Mouse (Mus musculus) stomach, postnatal 0 days (tissue): ENCODE measurements around the gene Cd300c. TPM values are rescaled to one million over a fixed set of nuclear protein-coding genes. Genes with fewer than 3 reads are reported as not detected.
"Not testable (repeated sequence)": the region's sequence is repeated elsewhere in the genome, so short reads cannot be mapped to it uniquely, and the experiment has no call there.

Source experiments
- ATAC-seq: fragments of 200-750 bp; cut with Nextera tagmentation; 2 replicates; pipeline ENCODE4 v1.8.0; 2017; ENCODE audit not compliant: low FRiP score, low TSS enrichment
- DNase-seq: peaks from one replicate; pipeline ENCODE4 v3.0.0-alpha.2; 2016; ENCODE audit warnings: low spot score
- H3K27ac ChIP-seq: fragments of 300-500 bp; sonication (generic); replicated peaks from 2 replicates; pipeline ENCODE4 v1.5.1; 2014; ENCODE audit warnings: mild to moderate bottlenecking, control low read depth
- H3K27me3 ChIP-seq: fragments of 300-500 bp; sonication (generic); 2 replicates; pipeline ENCODE4 v1.6.1; 2014; ENCODE audit warnings: low read length; ENCODE audit not compliant: control insufficient read depth, insufficient read depth
- H3K36me3 ChIP-seq: fragments of 300-500 bp; sonication (generic); 2 replicates; pipeline ENCODE4 v1.6.1; 2014; ENCODE audit warnings: low read length, mixed read lengths; ENCODE audit not compliant: control insufficient read depth, insufficient read depth
- H3K4me1 ChIP-seq: fragments of 300-500 bp; sonication (generic); replicated peaks from 2 replicates; pipeline ENCODE4 v1.6.1; 2014; ENCODE audit warnings: antibody characterized with exemption; ENCODE audit not compliant: control insufficient read depth, insufficient read depth
- H3K4me2 ChIP-seq: fragments of 300-500 bp; sonication (generic); replicated peaks from 2 replicates; pipeline ENCODE4 v1.6.1; 2014; ENCODE audit warnings: low read depth, mild to moderate bottlenecking, control low read depth, moderate library complexity
- H3K4me3 ChIP-seq: fragments of 300-500 bp; sonication (generic); 2 replicates; pipeline ENCODE4 v1.5.1; 2014; ENCODE audit warnings: low read depth, low read length, control low read depth
- H3K9ac ChIP-seq: fragments of 300-500 bp; sonication (generic); 2 replicates; pipeline ENCODE4 v1.6.1; 2014; ENCODE audit warnings: mild to moderate bottlenecking, low read length, control low read depth, mixed read lengths
- H3K9me3 ChIP-seq: fragments of 300-500 bp; sonication (generic); 2 replicates; pipeline ENCODE4 v1.6.1; 2016; ENCODE audit warnings: low read length; ENCODE audit not compliant: control insufficient read depth
- CTCF ChIP-seq: IDR thresholded peaks from 2 replicates; pipeline ENCODE4 v1.5.1; 2016; ENCODE audit warnings: antibody characterized with exemption, low read depth, mild to moderate bottlenecking, moderate library complexity
- EP300 ChIP-seq: optimal IDR thresholded peaks from 2 replicates; pipeline ENCODE3; 2016; ENCODE audit warnings: antibody characterized with exemption
- WGBS: fragments of 180-500 bp; shearing (Covaris S2); extraction: QIAGEN DNeasy Blood & Tissue Kit; methylation state at CpG from one replicate; pipeline ENCODE4 v1.1.7; 2014; 5-methylcytosine and 5-hydroxymethylcytosine counted together
- polyA plus RNA-seq: library from polyadenylated mRNA; unstranded; fragments of >200 nt; fragmentation: Nextera tagmentation; extraction: Ambion mirVana; gene quantifications from 2 replicates; pipeline ENCODE4 v1.2.1, GENCODE M21; 2015

Cd300c gene
- polyA plus RNA-seq, 1 experiment from 2014 or later, result not detected

DNA sequence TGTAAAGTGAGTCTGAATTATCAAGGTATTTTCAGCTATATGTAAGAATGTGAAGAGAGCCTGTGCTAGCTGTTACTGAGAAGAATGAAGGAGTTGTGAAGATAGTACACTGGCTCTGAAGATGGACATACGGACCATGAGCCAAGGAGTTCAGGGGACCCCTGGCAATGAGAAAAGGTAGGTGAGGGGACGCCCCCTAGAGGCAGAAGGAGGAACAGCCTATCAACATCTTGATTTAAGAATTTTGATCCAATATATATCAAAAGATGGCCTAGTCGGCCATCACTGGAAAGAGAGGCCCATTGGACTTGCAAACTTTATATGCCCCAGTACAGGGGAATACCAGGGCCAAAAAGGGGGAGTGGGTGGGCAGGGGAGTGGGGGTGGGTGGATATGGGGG lies 59.4 kb downstream of the Cd300c start:
- H3K36me3 ChIP-seq, H3K4me1 ChIP-seq, H3K9ac ChIP-seq, H3K4me2 ChIP-seq, H3K9me3 ChIP-seq, H3K4me3 ChIP-seq, H3K27me3 ChIP-seq, DNase-seq, ATAC-seq, H3K27ac ChIP-seq: not testable (repeated sequence)
- 39% methylated on average over 3 of the region's 3 CpGs for WGBS
- peak; percentile 40 for TF ChIP-seq CTCF

DNA sequence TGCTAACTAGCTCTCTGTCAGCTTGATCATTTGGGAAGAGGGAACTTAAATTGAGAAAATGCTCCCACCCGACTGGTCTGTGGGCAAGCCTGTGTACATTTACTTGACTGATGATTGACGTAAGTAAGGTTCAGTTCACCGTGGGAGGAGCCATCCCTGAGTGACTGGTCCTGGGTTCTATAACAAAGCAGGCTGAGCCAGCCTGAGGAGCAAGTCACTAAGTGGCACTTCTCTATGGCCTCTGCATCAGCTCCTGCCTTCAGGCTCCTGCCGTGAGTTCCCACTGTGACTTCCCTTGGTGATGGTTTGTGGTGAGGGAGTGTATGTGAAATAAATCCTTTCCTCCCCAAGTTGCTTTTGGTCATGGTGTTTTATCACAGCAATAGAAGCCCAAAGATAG lies 60.9 kb downstream of the Cd300c start:
- ATAC-seq, result no peak
- whole genome bisulfite sequencing, result 32% methylated on average over 4 of the region's 4 CpGs
- Histone ChIP-seq H3K9me3 (no peaks in the 10 kb centered on the region), H3K4me1 (no peaks in the 10 kb centered on the region), H3K27ac (no peak overlapping the region), H3K36me3 (no peaks in the 10 kb centered on the region), H3K9ac (no peak overlapping the region), H3K27me3 (no peaks in the 10 kb centered on the region), H3K4me2 (no peak overlapping the region), H3K4me3 (no peak overlapping the region)
- no peak for TF ChIP-seq EP300
- no peak for DNase-seq

DNA sequence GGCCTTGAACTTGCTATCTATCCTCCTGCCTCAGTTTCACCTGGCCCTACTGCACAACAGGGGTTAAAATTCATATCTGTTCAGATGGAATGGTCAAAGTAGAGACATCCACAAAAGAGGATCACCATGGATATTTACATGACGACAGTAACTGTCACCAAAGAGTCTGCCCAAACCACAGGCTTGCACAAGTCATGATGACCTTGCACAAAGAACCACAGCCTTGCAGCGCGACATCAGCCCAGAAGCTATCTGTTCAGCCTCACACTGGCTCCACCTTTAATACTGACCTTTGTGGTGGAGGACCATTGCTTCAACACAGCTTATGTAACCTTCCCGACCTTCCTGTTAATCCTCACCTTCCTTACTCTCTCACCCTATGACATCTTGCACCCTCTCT lies 61.4 kb downstream of the Cd300c start:
- Histone ChIP-seq H3K9ac (no peak overlapping the region), H3K27ac (no peak overlapping the region), H3K4me2 (no peak overlapping the region), H3K36me3 (no peaks in the 10 kb centered on the region), H3K4me3 (no peak overlapping the region), H3K4me1 (no peaks in the 10 kb centered on the region), H3K9me3 (no peaks in the 10 kb centered on the region), H3K27me3 (no peaks in the 10 kb centered on the region)
- DNase-seq, result no peak
- ATAC-seq, result no peak
- WGBS, result 74% methylated on average over 4 of the region's 4 CpGs
- TF ChIP-seq CTCF (no peak), EP300 (no peak)

Other genes starting within 250 kb of the Cd300c start
- 0.35 and 0.36 TPM in 2 replicates for gene Dnaic2, start 241.7 kb downstream of the Cd300c start, polyA plus RNA-seq
- gene Kif19a, start 203.8 kb downstream of the Cd300c start, polyA plus RNA-seq, result 0.35 and 0.58 TPM in 2 replicates
- gene Btbd17, start 173.2 kb downstream of the Cd300c start, polyA plus RNA-seq, result 0.44 and 0.74 TPM in 2 replicates
- 0.08 TPM in 1 of 2 replicates, not detected in the other for gene Gpr142, start 170.2 kb downstream of the Cd300c start, polyA plus RNA-seq
- 10.8 and 11.2 TPM in 2 replicates for gene Gprc5c, start 118.0 kb downstream of the Cd300c start, polyA plus RNA-seq
- 1.5 and 2.1 TPM in 2 replicates for gene Cd300a, start 79.1 kb downstream of the Cd300c start, polyA plus RNA-seq
- 0.12 TPM in 2 replicates for gene Cd300lb, start 34.8 kb downstream of the Cd300c start, polyA plus RNA-seq
- gene Cd300ld, start 20.8 kb upstream of the Cd300c start, polyA plus RNA-seq, result 0.10 and 0.17 TPM in 2 replicates
- 3.2 and 4.1 TPM in 2 replicates for gene Cd300c2, start 32.7 kb upstream of the Cd300c start, polyA plus RNA-seq
- not detected in 2 replicates for gene Cd300ld2, start 47.0 kb upstream of the Cd300c start, polyA plus RNA-seq
- gene Cd300ld4, start 57.9 kb upstream of the Cd300c start, polyA plus RNA-seq, result not detected in 2 replicates
- gene Cd300ld5, start 68.6 kb upstream of the Cd300c start, polyA plus RNA-seq, result not detected in 2 replicates
- not detected in 2 replicates for gene Cd300ld3, start 79.3 kb upstream of the Cd300c start, polyA plus RNA-seq
- gene Cd300e, start 93.0 kb upstream of the Cd300c start, polyA plus RNA-seq, result 0.07 TPM in 1 of 2 replicates, not detected in the other
- 1.7 TPM in 2 replicates for gene Rab37, start 122.3 kb upstream of the Cd300c start, polyA plus RNA-seq
- gene Cd300lf, start 164.8 kb upstream of the Cd300c start, polyA plus RNA-seq, result 0.36 and 0.47 TPM in 2 replicates
- 104 and 109 TPM in 2 replicates for gene Slc9a3r1, start 194.2 kb upstream of the Cd300c start, polyA plus RNA-seq
- 6.3 and 8.2 TPM in 2 replicates for gene Tmem104, start 218.3 kb upstream of the Cd300c start, polyA plus RNA-seq
- 17.7 and 18.1 TPM in 2 replicates for gene Nat9, start 218.7 kb upstream of the Cd300c start, polyA plus RNA-seq